Mouse (Mus musculus): ENCODE results near the gene Gm13693.
"Not testable (repeated sequence)": the region's sequence is repeated elsewhere in the genome, so short reads cannot be mapped to it uniquely, and the experiment has no call there.

The Gm13693 gene

DNA sequence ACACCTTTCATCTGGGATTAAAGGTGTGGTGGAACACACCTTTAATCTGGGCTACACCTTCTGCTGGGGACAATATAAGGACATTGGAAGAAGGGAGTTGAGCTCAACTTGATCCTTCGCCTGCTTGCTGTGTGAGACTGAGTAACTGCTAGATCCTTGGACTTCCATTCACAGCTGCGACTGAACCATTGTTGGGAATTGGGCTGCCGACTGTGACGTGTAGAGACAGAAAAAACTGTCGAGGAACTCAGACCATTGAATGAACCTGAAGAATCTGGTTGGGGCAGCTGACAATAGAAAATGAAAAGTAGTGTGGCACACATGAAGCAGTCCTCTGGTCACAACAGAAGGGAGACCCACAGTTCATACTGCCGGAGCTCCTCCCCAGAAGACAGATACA, at the start of gene Gm13693:
Gene Gm13693, plus strand, starts transcription at position 301 of the 400 bp plus-strand sequence.
- DNase-seq, result not testable (repeated sequence)

DNA sequence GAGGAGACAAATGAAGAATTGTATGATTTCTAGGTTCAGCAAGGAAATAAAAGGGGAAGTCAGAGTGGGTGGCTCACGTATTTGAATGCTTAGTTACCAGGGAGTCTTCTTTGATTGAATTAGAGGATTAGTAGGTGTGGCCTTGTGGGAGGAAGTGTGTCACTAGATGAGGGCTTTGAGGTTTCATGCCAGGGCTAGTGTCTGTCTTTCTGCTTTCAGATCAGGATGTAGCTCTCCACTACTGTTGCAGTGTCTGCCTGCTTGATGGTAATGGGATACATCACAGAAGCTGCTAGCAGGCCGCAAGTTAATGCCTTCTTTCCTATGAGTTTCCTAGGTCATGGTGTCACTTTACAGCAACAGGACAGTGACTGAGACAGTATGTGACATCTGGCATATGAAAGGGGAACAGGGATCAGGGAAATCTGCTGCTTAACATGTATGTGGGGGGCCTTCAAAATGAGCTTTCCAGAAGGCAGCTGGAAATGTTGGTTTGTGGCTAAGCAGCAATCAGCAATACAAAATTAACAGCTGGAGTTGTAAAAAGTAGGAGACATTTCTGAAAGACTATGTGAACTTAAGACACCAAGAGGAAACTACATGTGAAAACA, 31.7 kb upstream of the Gm13693 start:
- DNase-seq, result no peak

DNA sequence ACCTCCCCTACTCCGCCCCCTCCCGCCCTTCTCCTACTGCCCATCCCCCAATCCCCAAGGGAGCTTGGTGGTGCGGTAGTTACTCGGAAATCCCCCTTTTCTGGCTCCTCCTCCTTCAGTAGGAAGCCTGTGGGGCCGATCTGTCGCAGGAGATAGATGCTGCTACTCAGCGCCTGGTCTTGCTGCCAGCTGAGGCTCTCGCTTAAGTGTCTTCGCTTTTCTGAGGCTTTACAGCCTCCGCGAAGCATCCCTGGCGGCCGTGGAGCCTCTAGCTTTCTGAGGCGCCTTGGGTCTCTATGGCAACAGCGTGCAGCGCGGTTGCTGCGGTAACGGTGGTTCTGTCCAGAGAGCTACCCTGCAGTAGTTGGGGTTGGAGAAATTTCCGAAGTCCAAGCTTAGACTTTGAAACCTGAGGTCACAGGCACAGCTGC, 20.4 kb upstream of the Gm13693 start, which contains the start of gene Zswim2:
Gene Zswim2, minus strand, starts transcription at position 298 of the 431 bp plus-strand sequence.
- peak; percentile 62 for DNase-seq

DNA sequence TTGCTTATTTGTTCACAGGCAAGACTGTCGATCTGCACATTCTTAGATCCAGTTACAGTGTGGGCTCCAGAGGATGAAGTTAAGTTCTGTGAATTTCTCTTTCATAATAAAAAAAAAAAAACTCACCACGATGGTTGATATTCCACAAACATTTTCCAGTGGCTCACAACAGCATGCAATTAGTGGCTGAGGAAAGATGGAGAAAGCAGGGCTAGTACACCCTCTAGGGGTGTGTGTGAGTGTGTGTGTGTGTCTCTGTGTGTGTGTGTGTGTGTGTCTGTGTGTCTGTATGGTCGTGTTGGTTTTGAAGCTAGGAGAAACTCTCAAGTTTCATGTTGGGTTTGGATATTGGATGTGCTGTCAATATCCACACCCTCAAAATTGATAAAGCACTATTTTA, 19.9 kb upstream of the Gm13693 start:
- no peak for DNase-seq

DNA sequence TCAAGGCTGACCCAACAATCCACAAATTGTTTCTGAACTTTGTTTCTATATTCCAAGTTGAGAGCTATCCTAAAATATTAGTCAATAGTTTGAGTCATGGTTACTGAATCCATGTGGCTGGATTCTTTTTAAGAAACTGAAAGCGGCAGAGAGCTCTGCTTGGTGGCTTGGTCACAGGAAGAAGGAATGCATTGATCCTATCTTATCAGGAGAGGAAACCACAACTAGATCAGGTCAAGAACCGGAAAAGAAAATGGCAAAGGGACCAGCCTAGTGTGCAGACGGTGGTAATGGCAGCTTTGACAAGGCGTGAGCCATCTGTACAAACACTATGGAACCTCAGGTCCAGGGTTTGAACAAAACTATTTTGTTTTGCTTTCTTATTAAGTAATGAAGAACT, 19.5 kb upstream of the Gm13693 start:
- DNase-seq, result no peak

DNA sequence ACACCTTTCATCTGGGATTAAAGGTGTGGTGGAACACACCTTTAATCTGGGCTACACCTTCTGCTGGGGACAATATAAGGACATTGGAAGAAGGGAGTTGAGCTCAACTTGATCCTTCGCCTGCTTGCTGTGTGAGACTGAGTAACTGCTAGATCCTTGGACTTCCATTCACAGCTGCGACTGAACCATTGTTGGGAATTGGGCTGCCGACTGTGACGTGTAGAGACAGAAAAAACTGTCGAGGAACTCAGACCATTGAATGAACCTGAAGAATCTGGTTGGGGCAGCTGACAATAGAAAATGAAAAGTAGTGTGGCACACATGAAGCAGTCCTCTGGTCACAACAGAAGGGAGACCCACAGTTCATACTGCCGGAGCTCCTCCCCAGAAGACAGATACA, 5.9 kb upstream of the Gm13693 start, which contains the start of gene Gm13698:
Gene Gm13698, plus strand, starts transcription at position 301 of the 400 bp plus-strand sequence.
- not testable (repeated sequence) for DNase-seq

DNA sequence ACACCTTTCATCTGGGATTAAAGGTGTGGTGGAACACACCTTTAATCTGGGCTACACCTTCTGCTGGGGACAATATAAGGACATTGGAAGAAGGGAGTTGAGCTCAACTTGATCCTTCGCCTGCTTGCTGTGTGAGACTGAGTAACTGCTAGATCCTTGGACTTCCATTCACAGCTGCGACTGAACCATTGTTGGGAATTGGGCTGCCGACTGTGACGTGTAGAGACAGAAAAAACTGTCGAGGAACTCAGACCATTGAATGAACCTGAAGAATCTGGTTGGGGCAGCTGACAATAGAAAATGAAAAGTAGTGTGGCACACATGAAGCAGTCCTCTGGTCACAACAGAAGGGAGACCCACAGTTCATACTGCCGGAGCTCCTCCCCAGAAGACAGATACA, 5.7 kb downstream of the Gm13693 start, which contains the start of gene Gm13695:
Gene Gm13695, plus strand, starts transcription at position 301 of the 400 bp plus-strand sequence.
- not testable (repeated sequence) for DNase-seq

DNA sequence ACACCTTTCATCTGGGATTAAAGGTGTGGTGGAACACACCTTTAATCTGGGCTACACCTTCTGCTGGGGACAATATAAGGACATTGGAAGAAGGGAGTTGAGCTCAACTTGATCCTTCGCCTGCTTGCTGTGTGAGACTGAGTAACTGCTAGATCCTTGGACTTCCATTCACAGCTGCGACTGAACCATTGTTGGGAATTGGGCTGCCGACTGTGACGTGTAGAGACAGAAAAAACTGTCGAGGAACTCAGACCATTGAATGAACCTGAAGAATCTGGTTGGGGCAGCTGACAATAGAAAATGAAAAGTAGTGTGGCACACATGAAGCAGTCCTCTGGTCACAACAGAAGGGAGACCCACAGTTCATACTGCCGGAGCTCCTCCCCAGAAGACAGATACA, 11.5 kb downstream of the Gm13693 start, which contains the start of gene Gm13696:
Gene Gm13696, plus strand, starts transcription at position 301 of the 400 bp plus-strand sequence.
- not testable (repeated sequence) for DNase-seq

DNA sequence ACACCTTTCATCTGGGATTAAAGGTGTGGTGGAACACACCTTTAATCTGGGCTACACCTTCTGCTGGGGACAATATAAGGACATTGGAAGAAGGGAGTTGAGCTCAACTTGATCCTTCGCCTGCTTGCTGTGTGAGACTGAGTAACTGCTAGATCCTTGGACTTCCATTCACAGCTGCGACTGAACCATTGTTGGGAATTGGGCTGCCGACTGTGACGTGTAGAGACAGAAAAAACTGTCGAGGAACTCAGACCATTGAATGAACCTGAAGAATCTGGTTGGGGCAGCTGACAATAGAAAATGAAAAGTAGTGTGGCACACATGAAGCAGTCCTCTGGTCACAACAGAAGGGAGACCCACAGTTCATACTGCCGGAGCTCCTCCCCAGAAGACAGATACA, 17.3 kb downstream of the Gm13693 start, which contains the start of gene Gm13694:
Gene Gm13694, plus strand, starts transcription at position 301 of the 400 bp plus-strand sequence.
- not testable (repeated sequence) for DNase-seq

DNA sequence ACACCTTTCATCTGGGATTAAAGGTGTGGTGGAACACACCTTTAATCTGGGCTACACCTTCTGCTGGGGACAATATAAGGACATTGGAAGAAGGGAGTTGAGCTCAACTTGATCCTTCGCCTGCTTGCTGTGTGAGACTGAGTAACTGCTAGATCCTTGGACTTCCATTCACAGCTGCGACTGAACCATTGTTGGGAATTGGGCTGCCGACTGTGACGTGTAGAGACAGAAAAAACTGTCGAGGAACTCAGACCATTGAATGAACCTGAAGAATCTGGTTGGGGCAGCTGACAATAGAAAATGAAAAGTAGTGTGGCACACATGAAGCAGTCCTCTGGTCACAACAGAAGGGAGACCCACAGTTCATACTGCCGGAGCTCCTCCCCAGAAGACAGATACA, 23.1 kb downstream of the Gm13693 start, which contains the start of gene Gm13697:
Gene Gm13697, plus strand, starts transcription at position 301 of the 400 bp plus-strand sequence.
- not testable (repeated sequence) for DNase-seq

DNA sequence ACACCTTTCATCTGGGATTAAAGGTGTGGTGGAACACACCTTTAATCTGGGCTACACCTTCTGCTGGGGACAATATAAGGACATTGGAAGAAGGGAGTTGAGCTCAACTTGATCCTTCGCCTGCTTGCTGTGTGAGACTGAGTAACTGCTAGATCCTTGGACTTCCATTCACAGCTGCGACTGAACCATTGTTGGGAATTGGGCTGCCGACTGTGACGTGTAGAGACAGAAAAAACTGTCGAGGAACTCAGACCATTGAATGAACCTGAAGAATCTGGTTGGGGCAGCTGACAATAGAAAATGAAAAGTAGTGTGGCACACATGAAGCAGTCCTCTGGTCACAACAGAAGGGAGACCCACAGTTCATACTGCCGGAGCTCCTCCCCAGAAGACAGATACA, 28.9 kb downstream of the Gm13693 start, which contains the start of gene Gm13691:
Gene Gm13691, plus strand, starts transcription at position 301 of the 400 bp plus-strand sequence.
- not testable (repeated sequence) for DNase-seq

DNA sequence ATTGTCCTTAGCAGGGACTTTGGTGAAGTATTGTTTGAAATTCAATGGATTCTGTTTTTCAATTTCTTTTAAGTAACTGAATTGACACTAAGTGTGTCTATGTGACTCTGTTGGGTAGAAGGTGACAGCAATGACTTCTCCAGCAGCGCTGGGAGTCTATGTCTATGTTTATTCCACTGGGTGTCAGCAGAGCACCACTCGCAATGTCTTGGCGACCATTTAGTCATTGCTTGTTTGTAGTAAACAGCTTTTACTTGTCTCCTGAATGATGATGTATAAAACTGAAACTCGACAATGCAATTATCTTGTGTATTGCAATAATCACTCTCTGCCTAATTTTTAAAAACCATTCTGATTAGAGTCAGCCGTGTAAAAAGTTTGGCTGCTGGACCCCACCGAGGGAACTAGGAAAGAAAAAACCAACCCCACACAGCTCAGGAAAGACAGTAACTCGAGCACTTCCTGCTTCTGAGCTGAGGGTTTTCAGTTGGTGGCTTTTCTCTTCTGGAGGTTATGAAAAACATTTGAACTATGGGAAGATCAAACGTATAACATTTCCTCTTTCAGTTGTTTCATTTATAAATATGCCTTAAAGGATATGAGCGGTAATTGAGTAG, 32.4 kb downstream of the Gm13693 start:
- DNase-seq, result peak; percentile 41

DNA sequence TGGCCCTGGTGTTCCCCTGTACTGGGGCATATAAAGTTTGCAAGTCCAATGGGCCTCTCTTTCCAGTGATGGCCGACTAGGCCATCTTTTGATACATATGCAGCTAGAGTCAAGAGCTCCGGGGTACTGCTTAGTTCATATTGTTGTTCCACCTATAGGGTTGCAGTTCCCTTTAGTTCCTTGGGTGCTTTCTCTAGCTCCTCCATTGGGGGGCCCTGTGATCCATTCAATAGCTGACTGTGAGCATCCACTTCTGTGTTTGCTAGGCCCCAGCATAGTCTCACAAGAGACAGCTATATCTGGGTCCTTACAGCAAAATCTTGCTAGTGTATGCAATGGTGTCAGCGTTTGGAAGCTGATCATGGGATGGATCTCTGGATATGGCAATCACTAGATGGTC, 33.2 kb downstream of the Gm13693 start:
- DNase-seq, result not testable (repeated sequence)

DNA sequence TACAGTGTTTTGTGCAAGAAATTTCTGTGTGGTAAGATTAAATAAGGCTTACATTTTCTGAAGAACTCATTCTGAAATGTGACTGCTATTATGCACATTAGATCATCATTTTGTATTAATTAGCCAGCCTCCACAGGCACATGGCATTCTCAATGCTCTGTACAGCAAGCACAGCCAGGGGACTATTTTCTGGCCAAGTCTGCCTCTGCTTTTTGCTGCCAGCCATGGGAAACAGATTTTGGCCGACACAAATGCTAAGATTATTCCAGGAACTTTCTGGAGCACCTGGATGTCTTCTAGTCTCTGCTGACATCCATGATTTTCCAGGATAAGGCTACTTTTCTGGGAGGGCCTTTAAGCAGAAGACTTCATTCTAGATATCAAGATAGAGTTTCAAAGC, 47.6 kb downstream of the Gm13693 start:
- DNase-seq, result no peak

DNA sequence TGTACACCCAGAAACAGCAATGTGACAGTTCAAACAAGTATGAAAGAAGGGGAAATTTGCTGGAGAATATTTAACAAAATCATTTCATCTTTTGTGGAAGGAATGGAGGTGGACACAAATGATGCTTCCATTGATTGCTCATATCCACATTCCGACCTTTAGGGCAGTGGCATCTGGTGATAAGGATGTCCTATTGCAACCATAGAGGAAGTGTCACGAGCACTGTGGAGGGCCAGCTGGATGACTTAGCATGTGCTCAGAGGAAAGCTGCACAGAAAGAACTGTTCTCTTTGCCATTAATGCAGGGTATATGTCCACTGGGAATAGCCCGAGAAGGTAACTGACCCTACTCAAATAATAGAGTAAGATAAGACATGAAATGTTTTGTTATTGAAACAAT, 48.5 kb downstream of the Gm13693 start:
- no peak for DNase-seq
